Mouse (Mus musculus): ENCODE data around the gene Robo2. TPM values are rescaled to one million over a fixed set of nuclear protein-coding genes. Genes with fewer than 3 reads are reported as not detected.

The Robo2 gene
- polyA plus RNA-seq, 1 experiment from 2014 or later, result 3.6 TPM

DNA sequence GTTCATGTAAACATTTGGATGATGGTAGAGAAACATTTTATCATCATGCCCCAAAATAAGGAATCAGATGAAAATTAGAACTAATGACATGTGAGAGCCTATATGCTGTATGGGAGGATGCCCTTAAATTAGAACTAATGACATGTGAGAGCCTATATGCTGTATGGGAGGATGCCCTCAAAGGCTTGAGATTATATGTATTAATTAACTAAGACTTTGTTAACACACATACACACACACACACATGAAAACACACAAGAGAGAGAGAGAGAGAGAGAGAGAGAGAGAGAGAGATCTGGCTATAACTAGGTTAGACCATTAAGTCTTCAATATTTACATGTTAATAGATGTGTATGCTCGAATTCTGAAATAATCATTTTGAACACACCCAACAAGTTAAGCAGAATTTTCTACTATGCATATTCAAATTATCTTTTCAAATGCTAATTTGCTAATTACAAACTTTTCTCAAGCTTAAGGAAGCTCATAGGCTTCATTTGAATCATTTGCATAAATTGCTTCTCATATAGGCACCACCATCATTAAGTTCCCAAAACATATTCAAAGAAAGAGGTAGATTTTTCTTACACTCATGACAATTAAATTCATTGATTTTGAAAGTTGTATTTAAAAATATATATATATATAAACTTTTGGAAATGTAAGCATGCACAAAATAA lies 211.5 kb downstream of the Robo2 start:
- Histone ChIP-seq H3K27ac (ENCODE audit: low read length) (no peak overlapping the region), H3K27me3 (ENCODE audit: control insufficient read depth, insufficient read depth, low read depth, low read length) (no peaks in the 10 kb centered on the region), H3K4me1 (ENCODE audit: control insufficient read depth, low read depth, low read length) (no peaks in the 10 kb centered on the region), H3K9ac (ENCODE audit: low read depth, low read length) (no peak overlapping the region), H3K9me3 (replicated peaks; ENCODE audit: control insufficient read depth, low read length) (no peaks in the 10 kb centered on the region), H3K4me3 (ENCODE audit: low read depth, low read length) (no peak overlapping the region), H3K4me2 (ENCODE audit: low read depth, low read length) (no peak overlapping the region), H3K36me3 (ENCODE audit: control insufficient read depth, insufficient read depth) (no peaks in the 10 kb centered on the region)
- ATAC-seq (ENCODE audit: low read depth), result no peak
- WGBS (ENCODE audit: insufficient replicate concordance), result 35% methylated on average over 1 of the region's 1 CpGs

DNA sequence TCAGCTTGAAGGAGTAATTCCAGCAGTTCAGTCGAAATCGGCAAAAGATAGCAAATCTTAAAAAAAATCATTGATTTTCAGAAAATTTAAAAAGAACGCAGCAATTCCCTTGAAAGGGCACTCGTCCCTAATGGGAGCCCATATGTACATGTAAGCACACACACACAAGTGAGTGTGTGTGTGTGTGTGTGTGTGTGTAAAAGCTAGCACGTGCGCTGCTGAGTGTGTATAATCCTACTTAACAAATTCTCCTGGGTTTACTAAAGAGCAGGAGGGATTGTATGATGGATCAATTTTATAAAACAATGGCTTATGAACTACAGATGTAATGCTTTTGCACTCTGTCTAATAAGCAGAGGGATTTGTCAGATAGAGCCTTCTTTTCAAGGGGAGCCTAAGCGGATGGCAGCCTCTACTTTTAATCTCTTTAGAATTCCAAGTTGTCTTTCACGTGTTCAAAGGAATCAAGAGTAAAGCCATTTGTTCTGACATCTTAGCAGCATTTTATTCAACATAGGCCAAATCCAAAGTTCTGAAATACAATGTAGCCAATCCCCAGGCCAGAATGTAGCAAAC lies 218.6 kb downstream of the Robo2 start:
- no peaks in the 10 kb centered on the region for H3K27me3 ChIP-seq (ENCODE audit: control insufficient read depth, insufficient read depth, low read depth, low read length)
- no peaks in the 10 kb centered on the region for H3K36me3 ChIP-seq (ENCODE audit: control insufficient read depth, insufficient read depth)
- H3K4me2 ChIP-seq (ENCODE audit: low read depth, low read length), result no peak overlapping the region
- ATAC-seq (ENCODE audit: low read depth), result no peak
- no peaks in the 10 kb centered on the region for H3K4me1 ChIP-seq (ENCODE audit: control insufficient read depth, low read depth, low read length)
- no peak overlapping the region for H3K9ac ChIP-seq (ENCODE audit: low read depth, low read length)
- 69% methylated on average over 8 of the region's 8 CpGs for WGBS (ENCODE audit: insufficient replicate concordance)
- H3K27ac ChIP-seq (ENCODE audit: low read length), result no peak overlapping the region
- no peak overlapping the region for H3K4me3 ChIP-seq (ENCODE audit: low read depth, low read length)
- H3K9me3 ChIP-seq (replicated peaks; ENCODE audit: control insufficient read depth, low read length), result no peaks in the 10 kb centered on the region

DNA sequence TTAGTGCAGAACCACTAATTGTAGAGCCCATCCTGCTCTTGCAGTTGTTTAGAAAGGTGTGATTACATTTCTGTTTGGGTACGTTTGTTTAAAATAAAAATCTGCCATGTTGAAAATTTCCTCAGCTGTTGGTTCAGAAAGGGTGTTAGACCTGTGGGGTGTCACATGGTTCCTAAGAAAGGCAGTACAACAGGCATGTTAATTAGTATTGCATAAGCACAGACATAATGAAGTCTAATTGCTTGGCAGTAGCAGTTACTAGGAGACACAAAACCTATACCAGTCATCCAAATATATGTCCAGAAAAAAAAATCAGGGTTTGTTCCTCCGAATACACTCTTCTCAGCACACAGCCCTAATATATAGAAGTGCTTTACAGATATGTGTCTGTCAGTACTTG lies 220.0 kb downstream of the Robo2 start:
- Histone ChIP-seq H3K4me1 (ENCODE audit: control insufficient read depth, low read depth, low read length) (no peaks in the 10 kb centered on the region), H3K9me3 (replicated peaks; ENCODE audit: control insufficient read depth, low read length) (no peaks in the 10 kb centered on the region), H3K4me2 (ENCODE audit: low read depth, low read length) (no peak overlapping the region), H3K27ac (ENCODE audit: low read length) (no peak overlapping the region), H3K9ac (ENCODE audit: low read depth, low read length) (no peak overlapping the region), H3K36me3 (ENCODE audit: control insufficient read depth, insufficient read depth) (no peaks in the 10 kb centered on the region), H3K4me3 (ENCODE audit: low read depth, low read length) (no peak overlapping the region), H3K27me3 (ENCODE audit: control insufficient read depth, insufficient read depth, low read depth, low read length) (no peaks in the 10 kb centered on the region)
- 42% methylated on average over 2 of the region's 2 CpGs for WGBS (ENCODE audit: insufficient replicate concordance)
- ATAC-seq (ENCODE audit: low read depth), result no peak

DNA sequence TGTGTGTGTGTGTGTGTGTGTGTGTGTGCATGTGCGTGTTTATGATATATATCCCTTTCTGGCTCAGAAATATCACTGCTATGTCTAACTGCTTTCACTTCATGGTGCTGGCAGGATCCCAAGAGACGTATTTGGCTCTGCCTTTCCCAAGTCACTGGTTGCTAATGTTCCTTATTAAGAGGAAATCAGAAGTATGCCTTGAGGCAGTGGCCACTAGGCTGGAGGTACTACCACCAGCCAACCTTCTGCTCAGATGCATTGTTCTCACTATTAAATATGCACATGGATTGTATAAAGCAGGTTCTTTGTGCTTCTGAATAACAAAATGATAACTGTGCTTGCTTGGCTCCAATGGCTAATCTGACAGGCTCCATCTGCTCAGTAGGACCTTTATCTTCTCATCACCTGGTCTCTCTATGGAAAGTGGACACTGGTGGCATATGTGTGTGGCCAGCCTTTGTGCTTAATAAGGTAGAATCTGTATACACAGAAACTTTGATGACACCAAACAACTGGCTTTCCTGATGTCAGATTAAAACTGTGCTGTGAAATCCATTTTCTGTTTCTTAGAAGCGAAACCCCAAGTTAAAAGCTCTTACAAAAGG lies 229.0 kb downstream of the Robo2 start:
- Histone ChIP-seq H3K36me3 (ENCODE audit: control insufficient read depth, insufficient read depth) (no peaks in the 10 kb centered on the region), H3K9ac (ENCODE audit: low read depth, low read length) (no peak overlapping the region), H3K9me3 (replicated peaks; ENCODE audit: control insufficient read depth, low read length) (no peaks in the 10 kb centered on the region), H3K27ac (ENCODE audit: low read length) (no peak overlapping the region), H3K4me2 (ENCODE audit: low read depth, low read length) (no peak overlapping the region), H3K4me3 (ENCODE audit: low read depth, low read length) (no peak overlapping the region), H3K4me1 (ENCODE audit: control insufficient read depth, low read depth, low read length) (no peaks in the 10 kb centered on the region), H3K27me3 (ENCODE audit: control insufficient read depth, insufficient read depth, low read depth, low read length) (no peaks in the 10 kb centered on the region)
- WGBS (ENCODE audit: insufficient replicate concordance), result 49% methylated on average over 3 of the region's 3 CpGs
- no peak for ATAC-seq (ENCODE audit: low read depth)

DNA sequence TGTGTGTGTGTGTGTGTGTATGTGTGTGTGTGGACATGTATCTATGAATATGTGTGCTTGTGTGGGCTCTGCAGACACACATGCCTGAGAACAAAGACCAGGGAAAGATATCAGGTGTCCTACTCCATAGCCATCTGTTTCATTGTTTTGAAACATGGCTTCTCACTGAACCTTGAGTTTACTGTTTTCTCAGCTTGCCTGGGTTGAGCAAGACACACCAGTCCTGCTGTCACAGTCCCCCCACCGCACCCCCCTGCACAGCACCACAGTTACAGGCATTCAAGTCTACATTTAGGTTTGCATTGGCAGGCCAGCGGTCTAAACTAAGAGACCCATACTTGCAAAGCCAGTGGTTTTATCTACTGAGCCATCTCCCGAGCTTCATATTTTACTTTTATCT lies 239.0 kb downstream of the Robo2 start:
- Histone ChIP-seq H3K27me3 (ENCODE audit: control insufficient read depth, insufficient read depth, low read depth, low read length) (no peaks in the 10 kb centered on the region), H3K4me1 (ENCODE audit: control insufficient read depth, low read depth, low read length) (no peaks in the 10 kb centered on the region), H3K4me3 (ENCODE audit: low read depth, low read length) (no peak overlapping the region), H3K4me2 (ENCODE audit: low read depth, low read length) (no peak overlapping the region), H3K9ac (ENCODE audit: low read depth, low read length) (no peak overlapping the region), H3K27ac (ENCODE audit: low read length) (no peak overlapping the region), H3K9me3 (replicated peaks; ENCODE audit: control insufficient read depth, low read length) (no peaks in the 10 kb centered on the region), H3K36me3 (ENCODE audit: control insufficient read depth, insufficient read depth) (no peaks in the 10 kb centered on the region)
- 68% methylated on average over 3 of the region's 3 CpGs for WGBS (ENCODE audit: insufficient replicate concordance)
- no peak for ATAC-seq (ENCODE audit: low read depth)

DNA sequence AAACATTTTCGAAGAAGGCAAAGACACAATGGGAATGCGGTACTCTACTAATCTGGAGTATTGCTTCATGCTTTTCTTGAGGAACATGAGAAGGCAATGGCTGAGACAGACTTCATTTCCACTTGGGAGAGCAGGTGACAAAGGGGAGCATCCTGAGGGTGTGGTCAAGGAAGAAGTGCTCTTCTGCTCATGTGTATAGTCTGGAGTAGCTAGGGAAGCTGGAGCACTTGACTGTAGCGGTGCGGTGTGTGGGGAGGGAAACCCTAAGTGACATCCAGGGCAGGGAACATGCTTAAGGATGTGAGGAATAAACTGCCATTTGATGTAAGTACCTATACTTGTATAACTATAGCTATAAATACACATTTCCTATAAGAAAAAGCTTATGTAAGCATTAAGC lies 242.0 kb downstream of the Robo2 start:
- Histone ChIP-seq H3K27ac (ENCODE audit: low read length) (no peak overlapping the region), H3K36me3 (ENCODE audit: control insufficient read depth, insufficient read depth) (no peaks in the 10 kb centered on the region), H3K9ac (ENCODE audit: low read depth, low read length) (no peak overlapping the region), H3K4me1 (ENCODE audit: control insufficient read depth, low read depth, low read length) (no peaks in the 10 kb centered on the region), H3K9me3 (replicated peaks; ENCODE audit: control insufficient read depth, low read length) (no peaks in the 10 kb centered on the region), H3K4me3 (ENCODE audit: low read depth, low read length) (no peak overlapping the region), H3K4me2 (ENCODE audit: low read depth, low read length) (no peak overlapping the region), H3K27me3 (ENCODE audit: control insufficient read depth, insufficient read depth, low read depth, low read length) (no peaks in the 10 kb centered on the region)
- ATAC-seq (ENCODE audit: low read depth), result no peak
- WGBS (ENCODE audit: insufficient replicate concordance), result 78% methylated on average over 4 of the region's 4 CpGs

DNA sequence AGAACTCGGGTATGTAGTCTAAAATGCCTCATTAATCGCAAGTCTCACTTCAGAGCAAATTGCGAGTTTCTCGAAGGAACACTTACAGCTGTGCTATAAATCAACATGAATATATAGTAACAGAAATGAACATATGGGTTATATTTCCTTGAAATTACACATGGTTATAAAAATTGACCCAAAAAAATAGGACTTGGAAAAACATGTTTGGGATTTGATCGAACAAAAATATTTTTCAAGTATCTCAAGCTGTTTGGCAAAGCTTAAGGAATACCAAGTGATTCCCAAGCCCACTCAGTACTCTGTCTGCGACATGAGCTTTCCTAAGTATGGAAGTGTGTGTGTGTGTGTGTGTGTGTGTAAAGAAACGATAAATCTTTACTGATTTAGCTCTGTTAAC lies 242.5 kb downstream of the Robo2 start:
- Histone ChIP-seq H3K36me3 (ENCODE audit: control insufficient read depth, insufficient read depth) (no peaks in the 10 kb centered on the region), H3K27ac (ENCODE audit: low read length) (no peak overlapping the region), H3K27me3 (ENCODE audit: control insufficient read depth, insufficient read depth, low read depth, low read length) (no peaks in the 10 kb centered on the region), H3K4me1 (ENCODE audit: control insufficient read depth, low read depth, low read length) (no peaks in the 10 kb centered on the region), H3K9ac (ENCODE audit: low read depth, low read length) (no peak overlapping the region), H3K4me3 (ENCODE audit: low read depth, low read length) (no peak overlapping the region), H3K9me3 (replicated peaks; ENCODE audit: control insufficient read depth, low read length) (no peaks in the 10 kb centered on the region), H3K4me2 (ENCODE audit: low read depth, low read length) (no peak overlapping the region)
- ATAC-seq (ENCODE audit: low read depth), result no peak
- WGBS (ENCODE audit: insufficient replicate concordance), result 54% methylated on average over 7 of the region's 7 CpGs

DNA sequence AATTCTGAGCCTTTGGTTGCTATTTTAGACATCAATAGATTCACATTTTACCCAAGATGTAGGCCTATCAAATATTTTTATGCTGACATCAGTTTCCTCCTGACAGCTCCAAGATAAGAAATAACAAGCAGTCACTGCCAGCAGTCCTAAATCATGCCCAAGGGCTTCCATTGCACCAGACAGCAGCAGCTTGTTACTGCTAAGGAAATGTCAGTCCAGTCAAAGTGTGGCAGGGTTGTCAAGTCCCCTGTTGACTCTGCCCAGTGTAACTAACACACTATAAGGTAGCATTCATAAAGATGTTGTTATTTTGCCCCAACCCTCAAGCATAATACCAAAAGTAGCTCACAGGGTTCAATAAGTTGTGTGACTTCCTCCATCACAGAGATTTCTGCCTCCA lies 243.8 kb downstream of the Robo2 start:
- H3K4me3 ChIP-seq (ENCODE audit: low read depth, low read length), result no peak overlapping the region
- no peaks in the 10 kb centered on the region for H3K36me3 ChIP-seq (ENCODE audit: control insufficient read depth, insufficient read depth)
- no peak overlapping the region for H3K9ac ChIP-seq (ENCODE audit: low read depth, low read length)
- no peaks in the 10 kb centered on the region for H3K4me1 ChIP-seq (ENCODE audit: control insufficient read depth, low read depth, low read length)
- no peak overlapping the region for H3K27ac ChIP-seq (ENCODE audit: low read length)
- no peak for ATAC-seq (ENCODE audit: low read depth)
- H3K27me3 ChIP-seq (ENCODE audit: control insufficient read depth, insufficient read depth, low read depth, low read length), result no peaks in the 10 kb centered on the region
- H3K4me2 ChIP-seq (ENCODE audit: low read depth, low read length), result no peak overlapping the region
- H3K9me3 ChIP-seq (replicated peaks; ENCODE audit: control insufficient read depth, low read length), result no peaks in the 10 kb centered on the region

DNA sequence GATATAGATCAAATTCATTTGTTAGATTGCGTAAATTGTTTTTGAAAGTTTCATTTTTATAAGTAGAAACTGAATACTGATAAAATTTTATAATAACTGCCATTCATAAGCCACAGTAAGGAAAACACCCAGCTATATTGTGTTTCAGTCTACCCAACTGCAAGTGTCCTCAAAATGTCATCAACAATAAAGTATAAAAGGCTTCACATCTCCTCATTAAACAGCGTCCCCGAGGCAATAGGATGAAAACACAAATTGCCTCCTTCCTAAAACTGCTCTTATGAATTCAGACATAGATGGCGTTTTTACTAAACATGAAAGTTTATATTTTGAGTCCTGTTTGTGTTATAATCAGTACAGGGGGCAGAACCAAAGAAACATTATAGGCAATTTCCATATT lies 249.6 kb downstream of the Robo2 start:
- no peak for ATAC-seq (ENCODE audit: low read depth)
- WGBS (ENCODE audit: insufficient replicate concordance), result 62% methylated on average over 4 of the region's 4 CpGs
- no peaks in the 10 kb centered on the region for H3K27me3 ChIP-seq (ENCODE audit: control insufficient read depth, insufficient read depth, low read depth, low read length)

More for the DNA sequence above, 249.6 kb downstream of the Robo2 start:
- Histone ChIP-seq H3K27ac (ENCODE audit: low read length) (no peak overlapping the region), H3K4me1 (ENCODE audit: control insufficient read depth, low read depth, low read length) (no peaks in the 10 kb centered on the region), H3K36me3 (ENCODE audit: control insufficient read depth, insufficient read depth) (no peaks in the 10 kb centered on the region), H3K9ac (ENCODE audit: low read depth, low read length) (no peak overlapping the region), H3K4me3 (ENCODE audit: low read depth, low read length) (no peak overlapping the region), H3K9me3 (replicated peaks; ENCODE audit: control insufficient read depth, low read length) (no peaks in the 10 kb centered on the region), H3K4me2 (ENCODE audit: low read depth, low read length) (no peak overlapping the region)

Measured in liver, embryonic 16.5 days (tissue).